Mouse (Mus musculus) left cerebral cortex, postnatal 4 days (tissue): ENCODE measurements around the gene Spsb2. TPM values are rescaled to one million over a fixed set of nuclear protein-coding genes. Genes with fewer than 3 reads are reported as not detected.

Experiments used
- DNase-seq: peaks from one replicate; pipeline ENCODE4 v3.0.0-alpha.2; 2022
- intact Hi-C: fragments of 180-260 bp; cut with DNase I; formaldehyde crosslinking; loops from one replicate; pipeline ENCODE4 v1.15.1; 2025
- total RNA-seq, 2 experiments: library from RNA; stranded (reverse); gene quantifications; 2 replicates each; pipeline ENCODE4 v1.2.3; 2021

Spsb2 gene
- total RNA-seq, 2 experiments from 2014 or later = 4.1 TPM

- intact Hi-C loops = loop anchor here (10.0 kb wide), 1 partner anchor 234 kb away; no protein-coding TSS in a partner anchor
- DNase-seq = no peak
These were observed 42.1 kb downstream of the Spsb2 start for GRCm38 (mm10) chr6:124850535-124850934.

GRCm38 (mm10) chr6:124854647-124855046 is 46.2 kb downstream of the Spsb2 start:
- intact Hi-C loops = loop anchor here (10.0 kb wide), 1 partner anchor 230 kb away; no protein-coding TSS in a partner anchor
- no peak for DNase-seq

DNA sequence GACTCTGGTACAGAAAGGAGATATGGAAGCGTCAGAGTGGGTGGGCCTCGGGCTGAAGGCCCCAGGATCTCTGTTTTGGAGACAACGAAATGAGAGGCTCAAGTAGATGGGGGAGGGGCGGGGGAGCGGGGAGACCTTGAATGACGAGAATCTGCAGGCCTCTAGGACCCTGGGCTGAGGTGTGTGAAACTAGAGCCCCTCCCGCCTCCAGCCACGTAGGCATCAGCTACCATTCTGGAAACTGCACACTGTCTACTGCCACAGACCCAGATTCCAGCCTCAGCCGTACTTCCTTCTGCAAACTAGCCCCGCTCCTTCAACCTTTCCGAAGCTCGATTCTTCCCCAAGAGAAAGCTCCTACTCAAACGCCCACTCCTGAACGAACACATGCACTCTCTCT is 47.9 kb downstream of the Spsb2 start:
- peak; percentile 70 for DNase-seq
- intact Hi-C loops = loop anchor here (2.0 to 10.0 kb wide), 2 partner anchors 60 to 228 kb away; no protein-coding TSS in a partner anchor

DNA sequence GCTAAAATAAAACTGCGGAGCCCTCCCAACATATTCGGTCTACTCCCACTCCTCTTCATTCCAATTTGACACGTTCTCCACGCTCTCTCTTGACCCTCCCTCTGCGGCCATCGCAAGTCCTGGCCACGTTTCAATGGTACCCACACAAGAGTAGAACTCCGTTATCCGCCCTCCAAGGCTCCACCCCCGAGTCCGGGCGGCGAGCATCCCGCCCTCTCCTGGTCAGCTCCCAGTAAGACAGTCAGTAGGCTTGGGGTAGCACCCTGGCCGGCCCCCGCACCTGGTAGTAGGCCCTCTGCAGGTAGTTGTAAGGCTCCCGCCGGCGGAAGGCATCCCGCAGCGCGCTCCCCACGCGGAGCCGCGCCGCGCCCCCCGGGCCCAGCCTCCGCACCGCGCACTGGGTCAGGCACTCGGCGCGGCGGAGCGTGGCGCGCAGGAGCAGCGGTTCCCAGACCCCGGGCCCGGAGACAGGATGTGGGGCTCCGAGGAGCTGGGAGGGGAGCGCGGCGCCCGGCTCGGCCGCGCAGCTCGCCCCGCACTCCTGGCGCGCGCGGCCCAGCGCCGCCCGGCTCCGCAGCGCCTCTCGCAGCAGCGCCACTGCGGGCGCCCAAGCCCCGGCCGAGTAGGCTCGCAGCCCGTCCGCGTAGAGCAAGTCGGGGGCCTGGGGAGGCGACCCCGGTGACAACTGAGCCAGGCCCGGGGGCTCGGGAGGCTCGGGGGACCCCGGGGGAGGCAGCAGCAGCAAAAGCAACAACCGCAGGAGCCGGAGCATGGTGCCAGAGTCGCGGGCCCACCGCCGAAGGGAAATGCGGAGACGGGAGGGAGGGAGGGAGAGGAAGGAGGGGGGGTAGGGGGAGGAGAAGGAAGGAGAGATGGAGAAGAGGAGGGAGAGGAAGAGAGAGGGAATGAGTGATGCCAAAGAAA is 48.7 kb downstream of the Spsb2 start, which contains the start of gene P3h3:
Gene P3h3 (minus strand): TSS at position 837 of the 924 bp plus-strand sequence.
- peak; percentile 90 for DNase-seq
- intact Hi-C loops = loop anchor here (2.0 to 10.0 kb wide), 2 partner anchors 60 to 228 kb away; no protein-coding TSS in a partner anchor

DNA sequence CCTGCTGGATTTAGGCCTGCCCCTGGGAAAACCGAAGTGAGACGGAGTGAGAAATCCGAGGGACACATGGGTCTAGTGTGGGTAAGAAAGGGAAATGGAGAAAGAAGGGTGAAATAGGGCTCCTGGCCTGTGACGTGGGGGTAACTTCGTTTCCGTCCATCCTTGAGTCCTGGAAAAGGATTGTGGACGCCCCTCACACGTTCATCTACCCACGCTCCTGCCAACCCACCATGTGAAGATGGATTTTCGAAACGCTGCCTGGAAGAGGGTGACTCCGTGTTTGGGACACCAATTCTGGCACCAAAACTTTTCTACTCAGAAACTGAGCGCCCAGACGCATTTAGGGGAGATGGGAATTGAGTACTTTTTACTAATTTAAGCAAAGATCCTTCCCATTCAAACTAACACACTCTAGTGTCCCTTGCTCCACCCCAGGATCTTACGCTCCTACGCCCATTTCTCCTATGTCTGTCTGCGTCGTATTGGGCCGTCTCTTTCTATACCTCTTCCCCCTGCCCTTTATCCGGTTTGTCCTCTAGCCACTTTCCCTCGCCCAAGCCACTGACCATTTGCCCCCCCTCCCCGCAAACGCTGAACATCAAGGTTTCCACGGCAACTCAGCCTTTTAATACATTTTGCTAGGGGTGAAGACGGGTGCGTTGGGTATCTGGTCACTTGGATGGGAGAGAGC is 49.5 kb downstream of the Spsb2 start:
- intact Hi-C loops = loop anchor here (2.0 to 10.0 kb wide), 2 partner anchors 59 to 227 kb away; no protein-coding TSS in a partner anchor

GRCm38 (mm10) chr6:124858561-124859318 is 50.3 kb downstream of the Spsb2 start:
- intact Hi-C loops = loop anchor here (10.0 kb wide), 1 partner anchor 226 kb away; no protein-coding TSS in a partner anchor

More for the DNA sequence above, 49.5 kb downstream of the Spsb2 start:
- no peak for DNase-seq

DNA sequence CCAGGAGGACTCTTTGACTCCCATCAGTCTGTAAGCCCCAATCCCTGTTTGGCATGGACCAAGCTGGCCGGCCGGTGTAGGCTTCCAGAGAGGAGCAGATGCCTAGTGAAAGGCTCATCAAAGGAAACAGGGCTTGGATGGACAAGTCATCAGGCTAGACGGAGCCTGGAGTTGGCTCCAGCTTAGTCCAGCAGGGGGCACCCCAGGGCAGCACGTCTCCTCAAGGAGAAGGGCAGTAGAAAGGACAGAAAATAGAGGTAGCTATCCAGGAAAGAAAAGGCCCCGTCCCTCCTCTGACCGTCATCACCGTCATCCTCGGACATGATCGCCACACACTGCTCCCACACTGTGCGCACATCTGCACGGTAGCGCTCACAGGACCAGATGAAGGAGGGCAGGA is 51.3 kb downstream of the Spsb2 start:
- peak; percentile 93 for DNase-seq
- intact Hi-C loops = loop anchor here (5.0 to 10.0 kb wide), 3 partner anchors 43 to 225 kb away; partner anchors contain the start of gene Mlf2

More at GRCm38 (mm10) chr6:124858561-124859318, 50.3 kb downstream of the Spsb2 start:
- DNase-seq = no peak

Other genes with a start within 250 kb of the Spsb2 start
- gene C1rb, start 238.4 kb upstream of the Spsb2 start, total RNA-seq = not detected
- 1 to 10 TPM in 1 of 2 experiments, under 1 TPM in 1; 0.28 to 1.0 TPM for gene C1s2, start 172.6 kb upstream of the Spsb2 start, total RNA-seq
- gene Lpcat3, start 145.6 kb upstream of the Spsb2 start, total RNA-seq = 10 to 100 TPM; 36.9 to 39.8 TPM
- 10 to 100 TPM; 56.7 to 56.9 TPM for gene Emg1, start 96.5 kb upstream of the Spsb2 start, total RNA-seq
- gene Phb2, start 96.3 kb upstream of the Spsb2 start, total RNA-seq = 100 to 1,000 TPM; 169 to 170 TPM
- gene Ptpn6, start 69.9 kb upstream of the Spsb2 start, total RNA-seq = 1 to 10 TPM; 3.3 to 9.2 TPM
- 100 to 1,000 TPM; 334 to 350 TPM for gene Grcc10, start 67.3 kb upstream of the Spsb2 start, total RNA-seq
- not detected for gene Gm45234, start 52.6 kb upstream of the Spsb2 start, total RNA-seq
- 100 to 1,000 TPM; 174 to 180 TPM for gene Atn1, start 52.1 kb upstream of the Spsb2 start, total RNA-seq
- gene Eno2, start 39.0 kb upstream of the Spsb2 start, total RNA-seq = 100 to 1,000 TPM; 190 to 217 TPM
- 1 to 10 TPM; 2.1 to 4.3 TPM for gene Lrrc23, start 28.9 kb upstream of the Spsb2 start, total RNA-seq
- 100 to 1,000 TPM; 275 to 296 TPM for gene Tpi1, start 5.6 kb downstream of the Spsb2 start, total RNA-seq
- gene Usp5, start 20.8 kb downstream of the Spsb2 start, total RNA-seq = 100 to 1,000 TPM; 192 to 202 TPM
- 10 to 100 TPM in 1 of 2 experiments, 1 to 10 TPM in 1; 6.9 to 10.8 TPM for gene Cdca3, start 20.9 kb downstream of the Spsb2 start, total RNA-seq
- gene Gnb3, start 31.6 kb downstream of the Spsb2 start, total RNA-seq = under 1 TPM; 0.32 to 0.46 TPM
- 10 to 100 TPM; 55.9 to 56.1 TPM for gene P3h3, start 49.1 kb downstream of the Spsb2 start, total RNA-seq
- 100 to 1,000 TPM; 145 to 164 TPM for gene Gpr162, start 55.3 kb downstream of the Spsb2 start, total RNA-seq
- gene Cd4, start 79.6 kb downstream of the Spsb2 start, total RNA-seq = 1 to 10 TPM in 1 of 2 experiments, under 1 TPM in 1; 0.52 to 1.2 TPM
- gene Lag3, start 103.0 kb downstream of the Spsb2 start, total RNA-seq = 1 to 10 TPM; 1.7 to 2.3 TPM
- 1,000 to 10,000 TPM; 1,603 to 1,633 TPM for gene Ptms, start 111.4 kb downstream of the Spsb2 start, total RNA-seq
- gene Mlf2, start 122.7 kb downstream of the Spsb2 start, total RNA-seq = 100 to 1,000 TPM; 467 to 469 TPM
- gene Cops7a, start 156.9 kb downstream of the Spsb2 start, total RNA-seq = 10 to 100 TPM; 67.8 to 72.6 TPM
- 10 to 100 TPM; 89.1 to 97.3 TPM for gene Pianp, start 188.0 kb downstream of the Spsb2 start, total RNA-seq
- gene Zfp384, start 200.5 kb downstream of the Spsb2 start, total RNA-seq = 10 to 100 TPM; 51.8 to 56.1 TPM
- gene Ing4, start 231.1 kb downstream of the Spsb2 start, total RNA-seq = 10 to 100 TPM; 67.4 to 72.0 TPM
- gene Acrbp, start 241.0 kb downstream of the Spsb2 start, total RNA-seq = 10 to 100 TPM; 11.7 to 13.0 TPM